Mouse (Mus musculus) hindbrain, embryonic 14.5 days (tissue): ENCODE measurements around the gene Cacna1h. TPM values are rescaled to one million over a fixed set of nuclear protein-coding genes. Genes with fewer than 3 reads are reported as not detected.

Experiments
- ATAC-seq: fragments of 200-750 bp; cut with Nextera tagmentation; 2 replicates; pipeline ENCODE4 v1.8.0; 2017; ENCODE audit warnings: moderate number of reproducible peaks, mild to moderate bottlenecking, moderate TSS enrichment, moderate library complexity; ENCODE audit not compliant: low FRiP score
- DNase-seq: peaks from one replicate; pipeline ENCODE4 v3.0.0-alpha.2; 2015; ENCODE audit warnings: low spot score
- H3K27ac ChIP-seq: fragments of 300-500 bp; sonication (generic); 2 replicates; pipeline ENCODE4 v1.5.1; 2014; ENCODE audit warnings: mild to moderate bottlenecking, moderate library complexity
- H3K27me3 ChIP-seq: fragments of 300-500 bp; sonication (generic); 2 replicates; pipeline ENCODE4 v1.6.1; 2014; ENCODE audit warnings: mild to moderate bottlenecking, low read length, mixed read lengths; ENCODE audit not compliant: control insufficient read depth, insufficient read depth
- H3K36me3 ChIP-seq: fragments of 300-500 bp; sonication (generic); replicated peaks from 2 replicates; pipeline ENCODE4 v1.6.1; 2014; ENCODE audit not compliant: control insufficient read depth, insufficient read depth
- H3K4me1 ChIP-seq: fragments of 300-500 bp; sonication (generic); replicated peaks from 2 replicates; pipeline ENCODE4 v1.6.1; 2014; ENCODE audit warnings: antibody characterized with exemption, low read length, mixed read lengths; ENCODE audit not compliant: control insufficient read depth, insufficient read depth
- H3K4me2 ChIP-seq: fragments of 300-500 bp; sonication (generic); replicated peaks from 2 replicates; pipeline ENCODE4 v1.6.1; 2014; ENCODE audit warnings: mild to moderate bottlenecking, moderate library complexity
- H3K4me3 ChIP-seq: fragments of 300-500 bp; sonication (generic); replicated peaks from 2 replicates; pipeline ENCODE4 v1.5.1; 2014; ENCODE audit warnings: mild to moderate bottlenecking, low read length
- H3K9ac ChIP-seq: fragments of 300-500 bp; sonication (generic); 2 replicates; pipeline ENCODE4 v1.6.1; 2014
- H3K9me3 ChIP-seq: fragments of 300-500 bp; sonication (generic); 2 replicates; pipeline ENCODE4 v1.6.1; 2016; ENCODE audit warnings: low read length; ENCODE audit not compliant: control insufficient read depth
- WGBS: fragments of 180-500 bp; shearing (Covaris S2); extraction: QIAGEN DNeasy Blood & Tissue Kit; methylation state at CpG from one replicate; pipeline ENCODE4 v1.1.7; 2014; 5-methylcytosine and 5-hydroxymethylcytosine counted together
- polyA plus RNA-seq: library from polyadenylated mRNA; unstranded; fragments of >200 nt; fragmentation: Nextera tagmentation; extraction: Ambion mirVana; gene quantifications from 2 replicates; pipeline ENCODE4 v1.2.1, GENCODE M21; 2014

Cacna1h gene
- polyA plus RNA-seq, 1 experiment from 2014 or later, result 14.1 TPM

- Histone ChIP-seq H3K4me3 (no peak overlapping the region), H3K9me3 (no peaks in the 10 kb centered on the region), H3K9ac (no peak overlapping the region), H3K27ac (no peak overlapping the region), H3K36me3 (no peaks in the 10 kb centered on the region), H3K27me3 (no peaks in the 10 kb centered on the region), H3K4me2 (no peak overlapping the region), H3K4me1 (no peaks in the 10 kb centered on the region)
- DNase-seq (no peak), ATAC-seq (no peak)
- WGBS, result 79% methylated on average over 4 of the region's 4 CpGs
Observed at GRCm38 (mm10) chr17:25338218-25338617, 95.4 kb downstream of the Cacna1h start.

- no peak overlapping the region for H3K4me3 ChIP-seq
- H3K27me3 ChIP-seq, result no peaks in the 10 kb centered on the region
- no peaks in the 10 kb centered on the region for H3K9me3 ChIP-seq
- no peak overlapping the region for H3K27ac ChIP-seq
- H3K4me2 ChIP-seq, result no peak overlapping the region
- H3K9ac ChIP-seq, result no peak overlapping the region
- H3K36me3 ChIP-seq, result no peaks in the 10 kb centered on the region
- 4% methylated on average over 8 of the region's 8 CpGs for WGBS
- DNase-seq (peak; percentile 85), ATAC-seq (no peak)
- H3K4me1 ChIP-seq, result no peaks in the 10 kb centered on the region
Observed at GRCm38 (mm10) chr17:25333943-25334342, 99.6 kb downstream of the Cacna1h start.

- ATAC-seq (no peak), DNase-seq (no peak)
- Histone ChIP-seq H3K4me3 (no peak overlapping the region), H3K9ac (no peak overlapping the region), H3K4me2 (no peak overlapping the region), H3K9me3 (no peaks in the 10 kb centered on the region), H3K4me1 (no peaks in the 10 kb centered on the region), H3K27ac (no peak overlapping the region), H3K27me3 (no peaks in the 10 kb centered on the region), H3K36me3 (no peaks in the 10 kb centered on the region)
- 83% methylated on average over 9 of the region's 9 CpGs for WGBS
Observed at GRCm38 (mm10) chr17:25332321-25332720, 101.3 kb downstream of the Cacna1h start.

Other genes starting within 250 kb of the Cacna1h start
- gene BC003965, start 249.2 kb downstream of the Cacna1h start, polyA plus RNA-seq, result 30.3 and 31.5 TPM in 2 replicates
- 9.4 and 9.9 TPM in 2 replicates for gene Unkl, start 245.4 kb downstream of the Cacna1h start, polyA plus RNA-seq
- gene Gnptg, start 193.7 kb downstream of the Cacna1h start, polyA plus RNA-seq, result 90.5 and 91.1 TPM in 2 replicates
- 52.1 and 53.4 TPM in 2 replicates for gene Tsr3, start 193.6 kb downstream of the Cacna1h start, polyA plus RNA-seq
- gene Baiap3, start 177.4 kb downstream of the Cacna1h start, polyA plus RNA-seq, result 10.8 and 15.9 TPM in 2 replicates
- 430 and 441 TPM in 2 replicates for gene Ube2i, start 159.2 kb downstream of the Cacna1h start, polyA plus RNA-seq
- not detected in 2 replicates for gene Prss34, start 135.4 kb downstream of the Cacna1h start, polyA plus RNA-seq
- not detected in 2 replicates for gene Prss28, start 125.1 kb downstream of the Cacna1h start, polyA plus RNA-seq
- gene Prss29, start 115.1 kb downstream of the Cacna1h start, polyA plus RNA-seq, result not detected in 2 replicates
- gene Tpsab1, start 88.2 kb downstream of the Cacna1h start, polyA plus RNA-seq, result not detected in 2 replicates
- gene Tpsb2, start 67.5 kb downstream of the Cacna1h start, polyA plus RNA-seq, result 0.36 TPM in 1 of 2 replicates, not detected in the other
- 1.2 TPM in 1 of 2 replicates, not detected in the other for gene Tpsg1, start 64.5 kb downstream of the Cacna1h start, polyA plus RNA-seq
- gene Tekt4, start 20.8 kb upstream of the Cacna1h start, polyA plus RNA-seq, result 1.2 and 2.4 TPM in 2 replicates
- 0.47 and 0.76 TPM in 2 replicates for gene Sstr5, start 63.5 kb upstream of the Cacna1h start, polyA plus RNA-seq
- 18.5 and 20.1 TPM in 2 replicates for gene Sox8, start 136.9 kb upstream of the Cacna1h start, polyA plus RNA-seq
- gene Lmf1, start 145.3 kb upstream of the Cacna1h start, polyA plus RNA-seq, result 22.4 and 24.9 TPM in 2 replicates